Mouse (Mus musculus) ES-E14 (cell line): ENCODE measurements around the gene AC161166.1. TPM values are rescaled to one million over a fixed set of nuclear protein-coding genes. Genes with fewer than 3 reads are reported as not detected.

Experiments used
- DNase-seq: peaks from one replicate; pipeline ENCODE4 v3.0.0-alpha.2; 2013; ENCODE audit warnings: low read depth, low spot score
- H3K27ac ChIP-seq: 2 replicates; pipeline ENCODE4 v1.5.1; 2012; ENCODE audit warnings: low read depth, mild to moderate bottlenecking, low read length, moderate library complexity, mixed read lengths; ENCODE audit not compliant: poor library complexity, insufficient read depth, severe bottlenecking
- H3K36me3 ChIP-seq: 2 replicates; pipeline ENCODE4 v1.6.1; 2012; ENCODE audit warnings: mild to moderate bottlenecking, low read length, moderate library complexity, mixed read lengths; ENCODE audit not compliant: control insufficient read depth, poor library complexity, insufficient read depth, severe bottlenecking
- H3K4me1 ChIP-seq, 2 experiments: fragments of 150-350 bp in 1 of 2; sonication (generic) in 1 of 2; 2 replicates each; pipeline ENCODE4 v1.6.1; 2012; ENCODE audit warnings: low read length in 2 of 2, mild to moderate bottlenecking in 1 of 2, mixed read lengths in 1 of 2; ENCODE audit not compliant: control insufficient read depth in 2 of 2, insufficient read depth in 2 of 2, poor library complexity in 1 of 2
- H3K4me3 ChIP-seq, 2 experiments: fragments of 150-350 bp in 1 of 2; sonication (generic) in 1 of 2; 2 replicates each; pipeline ENCODE4 v1.5.1; 2012; ENCODE audit warnings: low read length in 2 of 2, low read depth in 1 of 2, mild to moderate bottlenecking in 1 of 2, mixed read lengths in 1 of 2; ENCODE audit not compliant: insufficient read depth in 1 of 2, poor library complexity in 1 of 2, severe bottlenecking in 1 of 2
- H3K9ac ChIP-seq: 2 replicates; pipeline ENCODE4 v1.6.1; 2012; ENCODE audit warnings: low read depth, mild to moderate bottlenecking, low read length, mixed read lengths; ENCODE audit not compliant: poor library complexity, insufficient read depth, severe bottlenecking
- H3K9me3 ChIP-seq: fragments of 150-350 bp; sonication (generic); 2 replicates; pipeline ENCODE4 v1.6.1; 2012; ENCODE audit warnings: low read depth, mild to moderate bottlenecking, low read length; ENCODE audit not compliant: control insufficient read depth, insufficient read depth
- CHD2 ChIP-seq: IDR thresholded peaks from 2 replicates; pipeline ENCODE4 v1.6.1; 2014; ENCODE audit warnings: mild to moderate bottlenecking, low read depth, low read length, inconsistent platforms
- HCFC1 ChIP-seq: IDR thresholded peaks from 2 replicates; pipeline ENCODE4 v1.6.1; 2012; ENCODE audit warnings: low read length, inconsistent platforms, borderline replicate concordance; ENCODE audit not compliant: insufficient read depth
- MAFK ChIP-seq: IDR thresholded peaks from 2 replicates; pipeline ENCODE4 v1.6.1; 2014; ENCODE audit warnings: mild to moderate bottlenecking, low read depth, low read length, inconsistent platforms; ENCODE audit not compliant: insufficient read depth
- ZC3H11A ChIP-seq: IDR thresholded peaks from 2 replicates; pipeline ENCODE4 v1.6.1; 2012; ENCODE audit warnings: low read depth, mild to moderate bottlenecking, inconsistent platforms, low read length, borderline replicate concordance
- ZNF384 ChIP-seq: IDR thresholded peaks from 2 replicates; pipeline ENCODE4 v1.6.1; 2012; ENCODE audit warnings: low read depth, low read length, inconsistent platforms
- in situ Hi-C, 2 experiments: fragments of 600-800 bp; cut with MboI; formaldehyde crosslinking; loops; one replicate each; pipeline ENCODE4 v1.15.1; 2025; ENCODE audit warnings: low sequenced_read_pairs in 2 of 2, inconsistent platforms in 1 of 2; ENCODE audit not compliant: unreplicated experiment in 2 of 2
- total RNA-seq: library from RNA; depleted of rRNA; stranded (reverse); fragments of 300-350 nt; gene quantifications from 2 replicates; pipeline ENCODE4 v1.2.3, GENCODE M21; 2012

AC161166.1 gene
- total RNA-seq, 1 experiment, result 1.2 TPM

DNA sequence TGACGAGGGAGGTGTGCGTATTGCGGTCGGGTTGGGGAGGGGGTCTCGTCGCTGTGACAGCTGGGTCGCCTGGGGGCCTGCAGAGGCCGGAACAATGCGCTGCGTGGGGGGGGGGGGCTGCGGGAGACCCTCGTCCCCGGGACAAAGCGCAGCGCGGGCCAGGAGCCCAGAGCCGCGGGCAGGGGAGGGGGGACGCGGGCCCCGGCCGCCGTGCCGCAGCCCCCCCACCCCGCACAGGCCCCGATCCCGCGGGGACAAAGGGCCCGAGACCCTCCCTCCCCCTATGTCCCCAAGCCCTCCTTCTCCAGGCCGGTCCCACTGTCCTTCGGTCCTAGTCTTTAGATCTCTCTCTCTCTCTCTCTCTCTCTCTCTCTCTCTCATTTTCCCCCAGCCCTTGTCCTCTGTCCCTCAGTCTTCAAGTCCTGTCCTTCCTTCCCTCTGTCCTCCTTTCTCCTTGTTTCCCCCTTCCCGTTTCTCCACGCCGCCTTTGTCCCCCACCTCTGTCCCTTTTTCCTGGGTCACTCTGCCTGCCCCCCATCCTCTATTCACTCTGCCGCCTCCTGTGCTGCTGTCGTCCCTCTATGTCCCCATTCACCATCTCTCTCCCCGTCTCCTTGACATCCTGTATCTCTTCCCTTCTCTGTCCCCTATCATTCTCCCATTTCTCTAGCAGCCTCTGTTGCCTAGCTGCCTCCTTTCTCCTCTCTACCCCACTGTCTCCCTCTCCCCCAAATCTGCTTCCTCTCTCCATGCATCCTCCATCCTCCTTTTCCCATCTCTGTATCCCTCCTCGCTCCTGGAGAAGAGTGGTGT, 29.8 kb downstream of the AC161166.1 start:
- H3K36me3 ChIP-seq, result no peaks in the 10 kb centered on the region
- in situ Hi-C loops, result no loop called here
- no peak for DNase-seq
- no peak overlapping the region for H3K27ac ChIP-seq
- no peaks in the 10 kb centered on the region for H3K9me3 ChIP-seq
- H3K4me1 ChIP-seq, result peaks cover 0 to 7% of the 10 kb centered on the region in 2 experiments; a peak in 1 of 4 replicates
- H3K4me3 ChIP-seq, result peak overlapping the region; percentile 85 to 86
- H3K9ac ChIP-seq, result peak overlapping the region; percentile 37; the same call in 1 of the 2 replicates
- TF ChIP-seq CHD2 (no peak), ZNF384 (no peak), ZC3H11A (no peak), HCFC1 (no peak), MAFK (no peak)

DNA sequence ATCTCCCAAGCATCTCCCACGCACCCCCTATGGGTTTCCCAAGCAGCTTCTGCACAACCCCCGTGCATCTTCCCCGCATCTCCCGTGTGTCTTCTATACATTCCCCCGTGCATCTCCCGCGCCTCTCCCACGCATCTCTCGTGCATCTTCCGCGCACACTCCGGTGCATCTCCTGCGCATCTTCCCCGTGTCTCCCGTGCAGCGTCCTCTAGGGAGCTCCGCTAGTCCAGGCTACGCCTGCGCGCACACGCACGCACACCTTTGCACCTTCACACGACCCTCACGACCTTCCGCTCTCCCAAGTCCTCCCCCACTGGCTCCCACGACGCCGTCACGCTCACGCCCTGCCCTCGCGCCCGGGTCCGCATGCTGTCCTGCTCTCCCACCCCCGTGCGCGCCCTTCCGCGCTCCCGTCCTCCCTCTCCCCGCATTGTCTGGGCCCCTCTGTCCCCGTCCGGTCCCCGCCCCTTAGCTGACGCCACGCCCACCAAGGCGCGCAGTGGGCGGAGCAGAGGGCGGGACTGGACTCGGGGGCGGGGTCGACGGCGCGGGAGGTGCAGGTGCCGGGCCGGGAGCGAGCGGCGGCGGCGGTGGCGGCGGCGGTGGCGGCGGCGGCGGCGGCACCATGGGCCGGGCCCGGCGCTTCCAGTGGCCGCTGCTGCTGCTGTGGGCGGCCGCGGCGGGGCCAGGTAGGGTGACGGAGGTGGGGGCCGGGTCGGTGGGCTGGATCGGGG, 30.6 kb downstream of the AC161166.1 start, which contains the start of gene Cadm4:
Gene Cadm4, plus strand, starts transcription at position 550 of the 734 bp plus-strand sequence.
- DNase-seq, result peak; percentile 70
- in situ Hi-C loops, result no loop called here
- Histone ChIP-seq H3K9me3 (no peaks in the 10 kb centered on the region), H3K9ac (peak within 1 kb of the TSS; percentile 59), H3K36me3 (no peaks in the 10 kb centered on the region), H3K4me1 (peaks cover 0 to under 1% of the 10 kb centered on the region in 2 experiments; a peak in 1 of 4 replicates), H3K27ac (no peak within 1 kb of the TSS), H3K4me3 (peak within 1 kb of the TSS; percentile 85 to 86)
- TF ChIP-seq CHD2, result no peak
- TF ChIP-seq MAFK, result no peak
- no peak for TF ChIP-seq ZNF384
- TF ChIP-seq HCFC1, result no peak
- no peak for TF ChIP-seq ZC3H11A

- in situ Hi-C loops, result no loop called here
- no peak for DNase-seq
- peak overlapping the region; percentile 85 to 86; a peak in 3 of 4 replicates for H3K4me3 ChIP-seq
- H3K27ac ChIP-seq, result no peak overlapping the region
- 0 out of 4 replicates have a peak, but pooled peaks cover 0 to 2% of the 10 kb centered on the region in 2 experiments for H3K4me1 ChIP-seq
- H3K9me3 ChIP-seq, result no peaks in the 10 kb centered on the region
- peaks cover 2% of the 10 kb centered on the region for H3K36me3 ChIP-seq
- no peak for TF ChIP-seq CHD2
- TF ChIP-seq MAFK, result no peak
- no peak for TF ChIP-seq ZC3H11A
- TF ChIP-seq HCFC1, result no peak
- TF ChIP-seq ZNF384, result no peak
- peak overlapping the region; percentile 59; the same call in 1 of the 2 replicates for H3K9ac ChIP-seq
Observed at GRCm38 (mm10) chr7:24480986-24481473, 31.2 kb downstream of the AC161166.1 start.

GRCm38 (mm10) chr7:24480121-24480941, 31.9 kb downstream of the AC161166.1 start:
- TF ChIP-seq CHD2 (no peak), ZC3H11A (no peak), ZNF384 (no peak), MAFK (no peak), HCFC1 (no peak)
- Histone ChIP-seq H3K27ac (no peak overlapping the region), H3K4me1 (0 out of 4 replicates have a peak, but pooled peaks cover 0 to 2% of the 10 kb centered on the region in 2 experiments), H3K4me3 (no peak overlapping the region), H3K9me3 (no peaks in the 10 kb centered on the region), H3K36me3 (peaks cover 2% of the 10 kb centered on the region), H3K9ac (no peak overlapping the region)
- in situ Hi-C loops, result no loop called here
- DNase-seq, result no peak
